Comparison of ENCODE assay signal across 38 mouse cellular contexts in genomic region chr17:35601249-35601648, GRCm38 (mm10). TPM values are rescaled to one million over a fixed set of nuclear protein-coding genes. Genes with fewer than 3 reads are reported as not detected.
DNase-seq lines count a peak whose midpoint lies in the region; ATAC-seq and TF ChIP-seq lines count a peak whose summit lies in the region.
"Had no signal": no experiment of that assay in that cellular context is flagged by ENCODE, and none has a peak within 500 bp of the region (broad histone marks: within the 10 kb centered on the region; RNA-seq: fewer than 3 reads in every experiment).

Gene Sfta2 (plus strand): TSS chr17:35601549.

- intact Hi-C loops in left cerebral cortex, postnatal 10 days (cut with DNase I): no loop called here

- no peak for DNase-seq in embryonic facial prominence, embryonic 10.5 days (ENCODE audit: low spot score)
- DNase-seq in lung, postnatal 10 days: no peak
- no peak for DNase-seq in stomach, postnatal 0 days (ENCODE audit: low spot score)
- no peak for DNase-seq in left cerebral cortex, postnatal 10 days (ENCODE audit: extremely low spot score in 1 of 2, low spot score in 2 of 2)
- no peak for DNase-seq in cerebellum, adult 9-10 months
- DNase-seq: adrenal gland, postnatal 14 days; cerebellum, adult 11 months; cerebellum, postnatal 10 days; gastrocnemius, postnatal 14 days; heart, postnatal 14 days; kidney, adult 9 months; kidney, postnatal 36 days; liver; thymus, adult 18-20 months; thymus, postnatal 36 days had no signal

- no peak for ATAC-seq in embryonic facial prominence, embryonic 13.5 days (ENCODE audit: insufficient number of reproducible peaks, insufficient read depth, low FRiP score, low TSS enrichment, low read depth)
- no peak for ATAC-seq in lung, embryonic 15.5 days (ENCODE audit: borderline replicate concordance, extremely low read depth, low FRiP score, low TSS enrichment)
- no peak for ATAC-seq in intestine, embryonic 16.5 days
- ATAC-seq in stomach, postnatal 0 days (ENCODE audit: low FRiP score, low TSS enrichment): no peak
- ATAC-seq: forebrain, embryonic 13.5 days; inflammation-experienced regulatory T-cells, adult 6 months; midbrain, embryonic 13.5 days; Patski had no signal

- no peak within 1 kb of the TSS for H3K4me3 ChIP-seq in embryonic facial prominence, embryonic 13.5 days
- H3K4me3 ChIP-seq in embryonic facial prominence, embryonic 10.5 days: no peak within 1 kb of the TSS
- H3K4me3 ChIP-seq in lung, embryonic 15.5 days: no peak within 1 kb of the TSS
- no peak within 1 kb of the TSS for H3K4me3 ChIP-seq in intestine, embryonic 16.5 days (ENCODE audit: low read length)
- no peak within 1 kb of the TSS for H3K4me3 ChIP-seq in stomach, postnatal 0 days (ENCODE audit: low read depth, low read length)
- H3K4me3 ChIP-seq: forebrain, embryonic 13.5 days; hindbrain, embryonic 10.5 days; hindbrain, embryonic 15.5 days; midbrain, embryonic 13.5 days had no signal

- WGBS in embryonic facial prominence, embryonic 13.5 days: 53% methylated on average over 2 of the region's 2 CpGs
- 65% methylated on average over 2 of the region's 2 CpGs for WGBS in embryonic facial prominence, embryonic 10.5 days
- WGBS in lung, embryonic 15.5 days: 44% methylated on average over 2 of the region's 2 CpGs
- 45% methylated on average over 2 of the region's 2 CpGs for WGBS in intestine, embryonic 16.5 days
- WGBS in stomach, postnatal 0 days: 36% methylated on average over 2 of the region's 2 CpGs

- no peak within 1 kb of the TSS for H3K9ac ChIP-seq in embryonic facial prominence, embryonic 13.5 days
- H3K9ac ChIP-seq in lung, embryonic 15.5 days: no peak within 1 kb of the TSS
- no peak within 1 kb of the TSS for H3K9ac ChIP-seq in intestine, embryonic 16.5 days (ENCODE audit: low read depth, low read length)
- no peak within 1 kb of the TSS for H3K9ac ChIP-seq in stomach, postnatal 0 days (ENCODE audit: low read length)
- H3K9ac ChIP-seq: forebrain, embryonic 13.5 days; hindbrain, embryonic 15.5 days; liver, embryonic 14.5 days; midbrain, embryonic 13.5 days had no signal

- no peak for TF ChIP-seq EP300 in stomach, postnatal 0 days (optimal IDR thresholded peaks at IDR 0.05)

- H3K4me1 ChIP-seq in embryonic facial prominence, embryonic 13.5 days: no peaks in the 10 kb centered on the region
- H3K4me1 ChIP-seq in embryonic facial prominence, embryonic 10.5 days: 0 out of 2 replicates have a peak, but pooled peaks cover 3% of the 10 kb centered on the region
- H3K4me1 ChIP-seq in lung, embryonic 15.5 days: no peaks in the 10 kb centered on the region
- no peaks in the 10 kb centered on the region for H3K4me1 ChIP-seq in intestine, embryonic 16.5 days (ENCODE audit: control insufficient read depth, insufficient read depth, low read length)
- no peaks in the 10 kb centered on the region for H3K4me1 ChIP-seq in stomach, postnatal 0 days (replicated peaks; ENCODE audit: control insufficient read depth, insufficient read depth)
- H3K4me1 ChIP-seq: forebrain, embryonic 13.5 days; hindbrain, embryonic 10.5 days; hindbrain, embryonic 15.5 days; midbrain, embryonic 13.5 days had no signal

- 0 out of 2 replicates have a peak, but pooled peaks cover 4% of the 10 kb centered on the region for H3K27me3 ChIP-seq in embryonic facial prominence, embryonic 13.5 days
- H3K27me3 ChIP-seq in embryonic facial prominence, embryonic 10.5 days (replicated peaks; ENCODE audit: low read depth, poor library complexity, severe bottlenecking): 0 out of 2 replicates have a peak, but pooled peaks cover 5% of the 10 kb centered on the region
- H3K27me3 ChIP-seq in lung, embryonic 15.5 days: no peaks in the 10 kb centered on the region
- H3K27me3 ChIP-seq in intestine, embryonic 16.5 days (replicated peaks; ENCODE audit: control insufficient read depth, insufficient read depth, low read length): no peaks in the 10 kb centered on the region
- H3K27me3 ChIP-seq in stomach, postnatal 0 days (ENCODE audit: control insufficient read depth, insufficient read depth, low read length): no peaks in the 10 kb centered on the region
- H3K27me3 ChIP-seq: forebrain, embryonic 13.5 days; hindbrain, embryonic 15.5 days; midbrain, embryonic 13.5 days; Patski had no signal

- H3K9me3 ChIP-seq in embryonic facial prominence, embryonic 13.5 days: no peaks in the 10 kb centered on the region
- no peaks in the 10 kb centered on the region for H3K9me3 ChIP-seq in embryonic facial prominence, embryonic 10.5 days
- H3K9me3 ChIP-seq in lung, embryonic 15.5 days: no peaks in the 10 kb centered on the region
- no peaks in the 10 kb centered on the region for H3K9me3 ChIP-seq in intestine, embryonic 16.5 days (ENCODE audit: control insufficient read depth, low read length)
- no peaks in the 10 kb centered on the region for H3K9me3 ChIP-seq in stomach, postnatal 0 days (ENCODE audit: control insufficient read depth, low read length)
- H3K9me3 ChIP-seq: forebrain, embryonic 13.5 days; hindbrain, embryonic 15.5 days; midbrain, embryonic 13.5 days had no signal

- no peak within 1 kb of the TSS; the same call in 1 of the 2 replicates for H3K27ac ChIP-seq in embryonic facial prominence, embryonic 13.5 days
- no peak within 1 kb of the TSS for H3K27ac ChIP-seq in embryonic facial prominence, embryonic 10.5 days (replicated peaks)
- H3K27ac ChIP-seq in lung, embryonic 15.5 days: no peak within 1 kb of the TSS
- H3K27ac ChIP-seq in intestine, embryonic 16.5 days (ENCODE audit: low read length): no peak within 1 kb of the TSS
- peak within 1 kb of the TSS; percentile 45; the same call in 1 of the 2 replicates for H3K27ac ChIP-seq in stomach, postnatal 0 days (replicated peaks)
- H3K27ac ChIP-seq: forebrain, embryonic 13.5 days; hindbrain, embryonic 10.5 days; hindbrain, embryonic 15.5 days; liver, embryonic 14.5 days; macrophage; midbrain, embryonic 13.5 days had no signal

- TF ChIP-seq CTCF in stomach, postnatal 0 days (IDR thresholded peaks at IDR 0.05; ENCODE audit: low read depth): no peak

- peak within 1 kb of the TSS; percentile 2; the same call in 1 of the 2 replicates for H3K4me2 ChIP-seq in embryonic facial prominence, embryonic 13.5 days
- H3K4me2 ChIP-seq in lung, embryonic 15.5 days: 0 out of 2 replicates have a peak within 1 kb of the TSS, but pooled peaks have one; percentile 26
- H3K4me2 ChIP-seq in intestine, embryonic 16.5 days (ENCODE audit: low read depth, low read length): peak within 1 kb of the TSS; percentile 17; the same call in 1 of the 2 replicates
- H3K4me2 ChIP-seq in stomach, postnatal 0 days (replicated peaks; ENCODE audit: low read depth): no peak within 1 kb of the TSS; the same call in 1 of the 2 replicates
- H3K4me2 ChIP-seq: forebrain, embryonic 13.5 days; hindbrain, embryonic 15.5 days; midbrain, embryonic 13.5 days had no signal

- H3K36me3 ChIP-seq in embryonic facial prominence, embryonic 13.5 days: no peaks in the 10 kb centered on the region
- H3K36me3 ChIP-seq in embryonic facial prominence, embryonic 10.5 days (replicated peaks): no peaks in the 10 kb centered on the region
- no peaks in the 10 kb centered on the region for H3K36me3 ChIP-seq in lung, embryonic 15.5 days
- no peaks in the 10 kb centered on the region for H3K36me3 ChIP-seq in intestine, embryonic 16.5 days (ENCODE audit: control insufficient read depth, insufficient read depth, low read length)
- H3K36me3 ChIP-seq in stomach, postnatal 0 days (ENCODE audit: control insufficient read depth, insufficient read depth, low read length): no peaks in the 10 kb centered on the region
- H3K36me3 ChIP-seq: G1E; hindbrain, embryonic 10.5 days; hindbrain, embryonic 15.5 days; midbrain, embryonic 13.5 days had no signal

RNA-seq across cellular contexts. Expression of gene Sfta2, which starts in this region (rescaled TPM):
- polyA plus RNA-seq in embryonic facial prominence, embryonic 13.5 days (2015; fragmentation: Nextera tagmentation; extraction: Ambion mirVana): 0.52 and 0.79 TPM in 2 replicates
- polyA plus RNA-seq in embryonic facial prominence, embryonic 10.5 days (2016; fragmentation: Nextera tagmentation; extraction: Ambion mirVana): not detected in 2 replicates
- polyA plus RNA-seq in lung, embryonic 15.5 days (2015; fragmentation: Nextera tagmentation; extraction: Ambion mirVana): 111 and 121 TPM in 2 replicates
- 1.2 and 3.3 TPM in 2 replicates for polyA plus RNA-seq in intestine, embryonic 16.5 days (2015; fragmentation: Nextera tagmentation; extraction: Ambion mirVana)
- 7.6 and 8.6 TPM in 2 replicates for polyA plus RNA-seq in stomach, postnatal 0 days (2015; fragmentation: Nextera tagmentation; extraction: Ambion mirVana)
- total RNA-seq in left cerebral cortex, postnatal 10 days (2021): not detected
- total RNA-seq: adrenal gland, postnatal 14 days; CH12.LX; common myeloid progenitor, adult 5-6 weeks; G1E; gastrocnemius, postnatal 14 days; granulocyte monocyte progenitor cell, adult 5-6 weeks; heart, postnatal 14 days; layer of hippocampus, adult 8-10 months; layer of hippocampus, postnatal 25 days; left cerebral cortex, postnatal 14 days; megakaryocyte-erythroid progenitor cell, adult 5-6 weeks had no signal
- polyA plus RNA-seq: C2C12; forebrain, embryonic 13.5 days; G1E; heart, embryonic 14.5 days; hindbrain, embryonic 10.5 days; inflammation-experienced regulatory T-cells, adult 6 months; limb, embryonic 11.5 days; liver, embryonic 14.5 days; macrophage; midbrain, embryonic 13.5 days; neural tube, embryonic 14.5 days; Patski had no signal

Comparison
In these comparisons a context has a peak if more than half of its experiments do, and no peak if none do; other contexts are left out.
1. RNA of gene Sfta2 (polyA plus RNA-seq): 111 to 121 TPM in lung, embryonic 15.5 days; 7.6 to 8.6 TPM in stomach, postnatal 0 days, 1.2 to 3.3 TPM in intestine, embryonic 16.5 days, 0.52 to 0.79 TPM in embryonic facial prominence, embryonic 13.5 days and not detected in embryonic facial prominence, embryonic 10.5 days; every median in the first group is over 10 times any median in the second.